Mouse (Mus musculus) testis, postnatal 10 days (tissue): ENCODE results near the gene Olfr1504.
"Not testable (repeated sequence)": the region's sequence is repeated elsewhere in the genome, so short reads cannot be mapped to it uniquely, and the experiment has no call there.

Experiments
- DNase-seq: peaks from one replicate; pipeline ENCODE4 v3.0.0; 2021; ENCODE audit warnings: low spot score

Gene Olfr1504

DNA sequence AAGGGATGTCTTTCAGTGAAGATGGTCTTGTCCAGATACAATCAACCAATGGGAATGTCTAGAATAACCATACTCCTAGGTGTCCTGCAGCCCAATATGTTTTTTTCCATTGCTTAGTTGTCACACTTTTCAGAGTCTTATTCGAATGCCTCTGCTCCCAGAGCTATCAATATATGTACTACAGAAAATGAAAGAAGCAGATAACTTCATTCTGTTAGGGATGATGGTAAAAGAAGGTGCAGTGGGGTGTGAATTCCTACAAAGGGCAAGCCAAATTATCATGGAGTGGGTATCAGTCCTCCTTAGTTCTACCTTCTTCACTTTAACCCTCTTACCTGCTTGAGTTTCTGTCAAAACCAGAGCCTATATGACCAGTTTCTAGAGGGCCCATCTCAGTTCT, at the start of gene Olfr1504:
Olfr1504 (minus strand) TSS at position 101 of the 400 bp plus-strand sequence.
- no peak for DNase-seq

DNA sequence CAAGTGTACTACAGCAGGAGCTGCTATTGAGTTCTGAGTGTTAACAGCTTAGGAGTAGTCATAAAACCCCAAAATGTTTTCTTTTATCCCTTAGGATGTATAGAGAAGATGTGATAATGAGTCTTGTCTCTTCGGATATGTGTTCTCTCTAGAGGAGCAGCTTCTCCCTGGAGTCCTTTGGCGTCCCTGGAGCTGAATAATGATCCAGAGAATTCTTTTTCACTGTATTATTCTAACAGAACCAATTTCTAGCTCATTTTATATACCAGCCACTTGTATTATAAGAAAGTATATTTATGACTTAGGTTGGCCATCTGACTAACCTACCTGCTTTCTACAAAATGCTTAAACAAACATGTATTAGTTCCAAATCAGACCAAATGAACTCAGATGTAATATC, 15.5 kb upstream of the Olfr1504 start, which contains the start of gene Olfr1505:
Olfr1505 (plus strand) TSS at position 301 of the 400 bp plus-strand sequence.
- no peak for DNase-seq

DNA sequence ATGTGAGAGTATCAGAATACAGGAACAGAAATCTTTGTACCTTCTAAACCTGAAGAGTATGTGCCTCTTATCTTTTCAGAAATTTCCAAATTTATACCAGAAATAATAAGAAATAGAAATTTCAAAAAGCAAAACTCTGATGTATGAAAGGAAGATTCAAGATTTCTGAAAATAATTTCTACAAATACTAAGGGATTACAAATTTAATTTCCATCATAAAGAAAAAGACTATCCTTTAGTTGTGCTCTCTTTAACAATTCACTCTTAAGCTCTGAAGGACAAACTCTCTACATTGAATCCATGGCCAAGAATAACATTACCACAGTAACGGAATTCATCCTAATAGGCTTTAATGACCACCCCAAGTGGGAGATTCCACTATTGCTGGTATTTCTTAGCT, 36.2 kb downstream of the Olfr1504 start, which contains the start of gene Olfr1502:
Olfr1502 (plus strand) TSS at position 301 of the 400 bp plus-strand sequence.
- no peak for DNase-seq

DNA sequence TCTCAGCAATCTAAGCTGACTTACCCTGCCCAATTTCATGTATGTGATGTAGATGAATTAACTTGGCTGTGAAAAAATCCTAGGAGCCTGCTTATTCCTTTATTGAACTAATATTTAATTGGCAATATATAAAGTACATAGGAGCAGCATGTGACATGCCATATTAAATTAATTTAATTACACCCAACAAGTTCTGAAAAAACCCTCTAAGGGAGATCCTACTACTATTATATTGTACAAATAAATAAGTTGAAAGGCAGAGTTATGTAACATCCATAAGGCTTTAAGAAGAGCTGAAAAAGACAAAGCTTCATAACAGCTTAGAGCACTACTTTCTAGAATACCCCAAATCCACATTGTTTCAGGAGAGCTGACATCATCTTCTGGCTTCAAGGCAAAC, 47.1 kb downstream of the Olfr1504 start, which contains the start of gene Olfr1501:
Olfr1501 (minus strand) TSS at position 101 of the 400 bp plus-strand sequence.
- not testable (repeated sequence) for DNase-seq
